Mouse (Mus musculus): ENCODE data around the gene Ghr.

Ghr gene

DNA sequence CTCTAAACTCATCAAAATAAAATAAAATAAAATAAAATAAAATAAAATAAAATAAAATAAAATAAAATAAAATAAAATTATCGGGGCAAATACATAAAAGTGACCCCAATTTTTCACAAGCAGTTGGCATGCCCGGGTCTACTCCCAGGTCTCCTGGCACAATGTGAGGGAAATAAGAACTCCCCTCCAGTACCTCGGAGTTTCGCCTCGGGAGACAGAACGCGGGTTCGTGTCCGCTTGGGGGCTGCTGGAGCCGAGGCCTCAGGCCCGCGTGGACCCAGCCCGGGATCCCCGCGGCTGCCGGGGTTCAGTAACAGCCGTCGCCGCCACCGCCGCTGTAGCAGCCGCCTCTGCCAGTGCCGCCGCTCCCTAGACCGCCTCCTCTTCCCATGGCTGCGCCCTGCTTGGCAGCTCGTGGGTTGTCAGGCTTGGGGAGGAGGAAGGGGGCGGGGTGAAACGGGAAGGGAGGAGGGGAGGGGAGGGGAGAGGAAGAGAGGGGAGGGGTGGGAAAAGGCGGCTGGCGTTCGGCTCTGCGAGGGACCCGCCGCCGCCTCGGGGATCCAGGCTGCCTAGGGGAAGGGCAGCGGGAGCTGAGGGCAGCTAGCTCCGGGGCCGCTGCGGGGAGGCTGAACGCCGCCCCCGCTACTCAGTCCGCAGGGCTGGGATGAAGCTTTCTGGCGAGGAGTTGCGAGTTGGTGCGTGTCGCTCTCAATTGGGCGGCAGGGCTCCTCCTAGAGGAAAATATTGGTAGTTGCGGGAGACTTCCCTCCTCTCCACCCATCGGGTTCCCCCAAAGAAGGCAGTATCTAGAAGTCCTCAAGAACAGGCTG, at the start of gene Ghr:
TSS of gene Ghr (minus strand) at position 686 of the 830 bp plus-strand sequence.
- peak; percentile 18 to 33 for DNase-seq

DNA sequence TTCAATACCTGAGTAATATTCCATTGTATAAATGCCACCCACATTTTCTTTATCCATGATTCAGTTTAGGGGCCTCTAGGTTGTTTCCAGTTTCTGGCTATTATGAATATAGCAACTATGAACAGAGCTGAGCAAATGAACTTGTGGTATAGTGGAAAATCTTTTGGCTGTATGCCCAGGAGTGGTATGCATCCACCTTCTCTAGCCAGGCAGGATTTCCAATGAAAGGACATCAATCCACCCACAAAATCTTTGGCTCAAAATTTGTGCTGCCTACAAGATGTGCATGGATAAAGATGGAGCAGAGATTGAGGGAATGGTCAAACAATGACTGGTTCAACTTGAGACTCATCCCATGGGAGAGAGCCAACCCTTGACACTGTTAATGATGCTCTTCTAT, 39.5 kb upstream of the Ghr start:
- no peak for DNase-seq

DNA sequence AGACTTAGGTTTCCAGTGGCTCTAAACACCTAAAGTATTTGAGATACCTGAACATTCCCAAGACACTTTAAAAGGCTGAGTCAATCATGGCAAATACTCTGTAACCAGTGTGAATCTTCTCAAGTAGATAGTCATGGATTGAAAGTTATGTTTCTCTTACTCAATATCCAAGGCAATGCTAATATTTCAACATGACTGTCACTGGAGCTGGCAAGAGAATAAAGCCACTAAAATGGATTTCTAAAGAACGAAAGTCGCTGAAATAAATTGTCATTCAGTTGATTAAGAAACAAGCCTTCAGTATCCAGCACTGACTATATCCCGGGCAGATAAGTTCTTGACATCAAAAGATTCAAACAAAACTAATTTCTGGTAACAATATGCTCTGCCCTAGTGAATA, 37.1 kb upstream of the Ghr start:
- no peak for DNase-seq

DNA sequence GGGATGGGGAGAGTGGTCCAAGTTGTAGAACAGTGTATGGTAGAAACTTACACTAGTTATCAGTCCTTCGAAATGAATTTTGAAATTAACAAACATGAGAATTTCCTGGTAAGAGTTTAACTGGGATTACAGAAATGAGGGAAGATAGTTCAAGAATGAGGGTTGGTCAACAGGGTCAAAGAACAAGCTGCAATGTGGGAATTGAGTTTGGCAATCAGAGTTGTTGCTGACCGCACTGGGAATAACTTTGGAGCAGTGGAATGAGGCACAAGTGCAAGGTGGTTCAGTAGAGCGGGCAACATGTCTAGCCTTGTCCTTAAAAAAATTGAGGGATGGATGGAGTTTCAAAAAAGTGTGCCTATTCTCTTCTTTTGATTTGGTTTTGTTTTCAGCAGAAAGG, 35.0 kb upstream of the Ghr start:
- no peak for DNase-seq

DNA sequence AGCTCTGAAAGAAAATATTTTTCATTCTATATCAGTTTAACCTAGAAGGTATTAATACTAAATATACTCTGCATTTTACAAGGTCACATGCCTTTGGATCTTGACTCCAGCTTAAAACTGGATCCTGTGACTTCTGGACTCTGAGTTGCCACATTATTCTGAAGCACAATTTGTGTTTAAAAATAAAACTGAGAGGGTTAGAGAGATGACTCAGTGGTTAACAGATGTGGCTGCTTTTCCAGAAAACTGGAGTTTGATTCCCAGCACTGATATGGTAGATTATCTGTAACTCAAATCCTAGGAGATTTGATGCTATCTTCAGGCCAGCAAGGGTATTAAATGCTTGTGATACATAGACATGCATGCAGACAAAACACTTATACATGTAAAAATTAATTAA, 28.7 kb upstream of the Ghr start:
- no peak for DNase-seq

DNA sequence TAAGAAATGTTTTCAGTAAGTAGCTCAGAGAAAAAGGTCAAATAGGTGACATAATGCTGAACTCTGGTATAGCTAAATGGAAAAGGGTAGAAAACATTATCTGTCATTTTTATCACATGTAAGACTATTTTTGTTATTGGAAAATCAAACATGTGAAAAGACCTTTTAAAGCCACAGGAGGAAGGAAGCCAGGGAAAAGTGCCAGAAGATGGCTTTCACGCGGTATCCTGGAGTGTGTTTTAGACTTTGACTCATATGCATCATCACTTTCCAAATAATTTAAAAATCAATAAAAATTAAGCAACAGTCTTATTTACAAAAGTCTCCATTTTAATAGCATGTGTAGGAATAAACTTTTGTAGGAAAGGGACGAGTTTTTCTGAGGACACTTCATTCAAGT, 24.7 kb upstream of the Ghr start:
- no peak for DNase-seq

DNA sequence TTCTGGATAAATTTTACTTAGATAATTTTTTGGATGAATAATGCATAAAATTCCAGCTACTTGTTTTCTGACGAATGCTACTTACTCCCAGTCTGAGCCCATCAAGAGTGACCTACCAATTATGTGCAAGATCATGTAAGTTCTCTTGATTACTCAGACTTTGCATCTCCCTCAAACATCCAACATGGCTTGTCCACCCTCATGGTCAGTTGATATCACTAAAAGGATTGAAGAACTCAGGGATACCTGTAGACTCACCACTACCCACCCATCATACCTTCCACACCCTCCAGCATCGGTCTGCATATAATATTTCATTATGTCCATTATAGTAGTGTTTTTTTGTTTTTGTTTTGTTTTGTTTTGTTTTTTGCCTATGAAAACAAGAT, 18.8 kb upstream of the Ghr start:
- no peak for DNase-seq

DNA sequence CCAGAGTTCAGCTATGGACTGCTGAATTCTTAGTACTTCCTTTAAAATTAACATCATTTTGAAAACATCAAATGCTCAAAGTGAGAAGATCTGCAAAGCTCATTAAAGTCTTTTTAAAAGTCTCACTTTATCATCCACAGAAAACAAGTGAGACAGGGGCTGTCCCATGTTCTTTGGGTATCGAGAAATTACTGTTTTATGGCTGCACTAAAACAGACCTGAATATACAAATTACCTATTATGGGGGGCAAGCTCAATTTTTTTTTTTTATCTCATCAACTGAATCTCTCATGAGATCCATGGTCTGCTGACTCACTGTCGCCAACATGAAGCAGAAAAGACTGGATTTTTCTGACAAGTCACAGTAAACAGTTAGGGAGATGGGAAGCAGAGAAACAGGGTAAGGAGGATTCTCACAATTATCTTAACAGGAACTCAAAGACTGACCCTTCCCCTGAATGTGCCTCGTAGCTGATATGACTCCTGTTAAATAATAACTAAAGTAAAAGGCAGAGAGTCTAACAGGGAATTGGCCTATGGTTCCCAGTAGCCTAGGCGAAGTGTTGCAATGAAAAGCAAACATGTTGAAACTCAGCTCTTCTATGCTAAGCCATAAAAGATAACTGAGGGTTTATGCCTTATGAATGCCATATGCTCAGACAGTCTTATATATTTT, 18.3 kb upstream of the Ghr start:
- no peak for DNase-seq

DNA sequence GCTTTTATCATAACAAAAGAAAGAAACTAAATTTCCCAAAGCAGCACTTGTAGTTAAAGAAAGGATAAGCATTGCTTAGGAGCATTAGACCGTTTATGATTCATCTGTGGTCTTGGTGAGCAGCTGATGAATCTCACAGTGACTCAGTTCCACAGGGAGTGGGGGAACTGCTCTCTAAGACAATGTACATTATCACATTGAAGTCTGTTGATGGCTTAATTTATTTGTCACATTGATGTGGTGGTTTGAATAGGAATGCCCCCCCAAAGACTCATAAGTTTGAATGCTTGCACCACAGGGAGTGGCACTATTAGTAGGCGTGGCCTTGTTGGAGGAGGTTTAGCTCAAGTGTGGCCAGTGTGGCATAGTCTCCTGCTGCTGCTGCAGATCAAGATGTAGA, 4.6 kb upstream of the Ghr start:
- no peak for DNase-seq

DNA sequence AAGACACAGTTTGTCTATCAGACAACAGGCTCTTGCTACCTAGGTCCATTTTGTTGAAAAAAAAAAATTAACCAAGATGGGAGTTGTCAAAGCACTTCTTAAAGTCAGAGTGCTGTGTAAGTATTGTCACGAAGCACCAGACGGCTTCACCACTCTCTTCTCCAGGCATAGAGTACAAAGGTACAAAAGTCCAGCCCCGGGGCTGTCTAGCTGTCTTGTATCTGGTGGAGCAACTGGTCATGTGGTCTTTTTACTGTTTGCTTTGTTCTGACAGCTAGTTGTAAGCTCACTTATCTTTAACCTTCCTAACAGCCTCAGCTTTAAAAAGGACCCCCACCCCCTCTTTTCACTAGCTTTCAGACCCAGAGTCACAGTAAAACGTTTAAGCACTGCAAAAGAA, 1.1 kb upstream of the Ghr start:
- no peak for DNase-seq

DNA sequence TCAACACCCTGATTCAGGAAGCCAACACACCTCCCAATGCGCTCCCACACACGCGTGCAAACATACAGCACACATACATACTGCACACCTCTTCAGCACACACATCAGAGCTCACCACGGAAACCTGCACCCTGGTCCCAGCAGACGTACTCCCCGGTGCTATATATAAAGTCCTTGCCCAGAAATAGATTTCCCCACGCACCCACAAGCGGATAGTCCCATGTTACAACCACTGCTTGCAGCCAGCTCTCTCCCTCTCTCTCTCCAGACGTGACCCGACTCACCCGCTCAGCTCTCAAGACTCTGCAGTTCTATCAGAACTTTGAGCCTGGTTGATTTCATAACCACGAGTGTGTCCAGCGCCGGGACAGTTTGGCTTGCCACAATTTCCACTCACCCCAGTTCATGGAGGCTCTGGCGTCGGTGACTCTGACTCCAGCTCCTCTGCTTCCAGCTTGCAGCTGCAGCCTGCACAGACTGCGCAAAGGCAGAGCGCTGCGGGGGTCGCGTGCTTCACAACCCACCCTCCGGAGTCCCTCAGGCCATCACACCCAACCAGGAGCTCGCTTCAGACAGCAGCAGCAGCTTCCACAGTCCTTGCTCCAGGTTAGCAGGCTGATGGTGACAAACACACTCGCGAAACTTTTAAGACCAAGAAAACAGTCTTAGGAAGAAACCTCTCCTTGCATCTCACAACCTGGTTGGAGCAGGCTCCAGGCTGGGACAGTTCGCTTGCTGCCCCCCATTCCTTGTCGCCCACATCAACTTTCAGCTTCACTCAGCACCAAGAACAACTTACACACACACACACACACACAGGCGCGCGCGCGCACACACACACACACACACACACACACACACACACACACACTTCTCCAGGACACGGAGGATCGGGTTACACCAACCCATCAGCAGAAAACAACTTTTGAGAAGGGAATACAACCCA, 1.2 kb downstream of the Ghr start:
- peak in 1 of 2 experiments; percentile 1 for DNase-seq

DNA sequence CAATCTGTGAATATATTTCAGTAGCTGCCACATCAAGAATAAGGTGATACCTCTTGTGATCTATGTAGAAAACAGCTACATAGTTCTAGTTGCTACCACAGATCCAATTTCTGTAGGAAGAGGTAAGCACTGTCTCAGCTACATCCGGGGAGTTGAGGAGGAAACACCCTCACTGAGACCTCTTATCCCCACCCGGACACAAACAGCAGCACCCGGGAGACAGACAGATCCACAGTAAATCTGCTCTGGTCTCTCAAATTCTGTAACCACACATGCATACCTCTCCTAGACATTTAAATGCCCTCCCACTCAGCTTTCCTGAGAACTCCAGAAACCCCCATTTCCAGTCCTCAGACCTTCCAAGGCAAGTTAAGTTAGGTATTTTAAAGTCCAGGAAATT, 2.0 kb downstream of the Ghr start:
- no peak for DNase-seq

DNA sequence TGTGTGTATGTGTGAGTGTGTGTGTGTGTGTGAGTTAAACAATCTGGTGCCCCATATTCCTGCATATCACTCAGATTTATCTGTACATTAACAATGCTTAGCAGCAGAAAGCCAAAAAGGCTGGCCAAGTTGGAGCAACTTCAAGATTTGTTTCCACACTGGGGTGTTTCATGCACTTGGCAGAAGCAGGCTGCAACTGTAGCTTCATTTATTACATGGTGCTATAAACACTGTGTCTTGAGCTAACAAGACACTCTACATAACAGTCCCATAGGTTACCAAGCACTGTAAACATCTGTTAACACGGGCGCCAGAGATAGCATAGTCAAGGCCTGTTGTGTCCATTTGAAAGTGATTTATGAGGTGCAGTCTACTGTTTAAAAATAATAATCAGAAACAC, 3.1 kb downstream of the Ghr start:
- no peak for DNase-seq

DNA sequence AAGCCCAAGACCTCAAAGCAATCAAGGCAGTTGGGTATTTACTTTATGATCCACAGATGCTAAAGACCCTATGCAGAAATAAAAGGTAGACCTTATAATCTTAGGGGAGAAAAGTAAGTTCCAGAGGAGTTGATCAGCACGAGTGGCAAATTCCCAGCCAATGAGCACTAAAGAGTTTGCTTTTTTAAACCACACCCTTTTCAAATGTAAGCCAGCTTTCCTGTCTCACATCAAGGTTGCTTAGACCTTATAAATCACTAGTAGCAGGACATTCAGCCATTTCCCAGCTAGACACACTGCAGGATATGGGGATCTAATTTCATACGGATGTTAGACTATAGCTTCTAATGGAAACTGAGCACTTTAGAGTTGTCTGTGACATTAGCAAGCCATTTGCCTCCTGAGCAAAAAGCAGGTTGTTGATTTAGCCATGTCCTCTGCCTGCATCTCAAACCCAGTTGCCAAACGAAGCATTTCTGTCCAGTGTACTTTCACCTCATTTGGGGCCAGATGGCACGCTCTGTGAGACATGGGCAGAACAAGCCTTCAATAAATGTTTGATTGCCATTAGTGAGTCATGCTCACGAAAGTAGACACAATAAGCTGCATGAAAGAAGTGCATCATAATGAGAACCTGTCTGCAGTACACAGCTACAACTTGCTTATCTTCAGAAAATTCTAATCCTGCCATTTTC, 4.9 kb downstream of the Ghr start:
- DNase-seq = no peak

DNA sequence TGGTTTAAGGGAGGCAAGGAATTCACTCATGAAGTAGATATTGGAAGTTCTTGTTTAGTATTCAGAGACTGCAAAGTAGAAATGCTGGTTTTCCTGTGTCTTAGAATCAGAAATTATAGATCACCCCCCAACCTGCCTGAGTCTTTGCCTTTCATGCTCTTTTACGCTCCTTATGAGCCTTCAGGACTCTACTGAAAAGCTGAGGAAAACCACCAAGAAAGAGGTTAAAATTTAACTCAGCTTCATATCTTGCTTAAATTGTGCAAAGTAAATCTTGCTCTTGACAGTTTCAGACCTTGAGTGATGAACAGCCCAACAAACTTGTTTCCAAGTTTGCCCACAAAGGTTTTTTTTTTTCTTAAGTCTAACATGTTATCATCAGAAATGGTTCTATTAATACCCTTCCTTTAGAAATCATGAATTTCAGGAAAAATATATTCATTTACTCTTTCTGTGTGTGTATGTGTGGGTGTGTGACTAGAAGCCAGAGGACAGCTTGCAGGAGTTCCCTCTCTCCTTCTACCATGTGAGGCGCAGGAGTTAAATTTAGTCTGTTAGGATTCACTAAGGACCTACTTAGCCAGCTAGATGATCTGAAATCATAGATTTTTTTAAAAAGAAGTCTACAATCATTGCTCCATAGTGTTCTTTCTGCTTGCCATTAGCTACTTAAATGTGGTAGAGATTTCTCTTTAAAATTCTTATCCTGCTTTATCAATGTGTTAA, 14.0 kb downstream of the Ghr start:
- no peak for DNase-seq

DNA sequence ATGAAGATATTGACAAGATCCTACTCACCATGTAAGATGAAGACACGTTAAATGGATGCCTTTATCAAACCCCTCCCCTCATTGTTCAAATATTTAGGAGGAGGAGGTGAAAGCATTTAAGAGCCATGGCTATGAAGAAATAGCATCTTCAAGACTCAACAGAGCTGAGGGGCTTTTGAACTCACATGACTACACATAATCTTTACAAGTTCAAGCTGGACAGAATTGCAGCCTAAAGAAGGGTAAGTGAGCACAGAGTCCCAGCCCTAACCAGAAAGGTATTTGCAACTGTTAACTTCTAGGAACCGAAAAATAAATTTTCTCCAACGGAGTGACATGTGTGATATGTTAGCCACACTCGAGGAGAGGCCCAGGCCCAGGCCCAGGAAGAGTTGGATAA, 18.7 kb downstream of the Ghr start:
- no peak for DNase-seq

DNA sequence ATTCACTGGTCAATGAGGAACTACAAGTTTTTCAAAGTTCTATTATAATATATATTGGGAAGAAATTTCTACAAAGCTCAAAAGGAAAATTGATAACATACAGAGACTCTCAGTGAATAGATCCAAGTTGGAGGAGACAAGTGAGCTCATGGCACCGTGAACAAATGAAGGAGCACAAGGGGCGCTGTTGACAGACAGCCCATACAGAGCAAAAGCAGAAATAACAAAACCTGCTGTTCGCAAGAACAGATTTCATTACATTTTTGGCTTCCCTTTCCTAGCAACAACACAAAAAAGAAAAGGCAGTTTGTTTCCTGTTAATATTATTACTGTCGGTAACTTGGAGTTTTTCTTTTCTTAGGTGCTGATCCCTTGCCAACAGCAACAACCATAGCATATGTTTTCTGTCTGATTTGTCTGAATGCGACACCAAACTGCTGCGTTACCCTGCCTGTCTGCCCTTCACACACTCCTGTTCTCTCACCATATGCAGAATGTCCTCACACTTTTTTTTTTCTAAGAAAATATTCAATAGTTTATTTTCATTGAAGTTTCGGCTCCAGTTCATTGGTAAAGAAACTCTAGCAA, 19.3 kb downstream of the Ghr start:
- DNase-seq = no peak

DNA sequence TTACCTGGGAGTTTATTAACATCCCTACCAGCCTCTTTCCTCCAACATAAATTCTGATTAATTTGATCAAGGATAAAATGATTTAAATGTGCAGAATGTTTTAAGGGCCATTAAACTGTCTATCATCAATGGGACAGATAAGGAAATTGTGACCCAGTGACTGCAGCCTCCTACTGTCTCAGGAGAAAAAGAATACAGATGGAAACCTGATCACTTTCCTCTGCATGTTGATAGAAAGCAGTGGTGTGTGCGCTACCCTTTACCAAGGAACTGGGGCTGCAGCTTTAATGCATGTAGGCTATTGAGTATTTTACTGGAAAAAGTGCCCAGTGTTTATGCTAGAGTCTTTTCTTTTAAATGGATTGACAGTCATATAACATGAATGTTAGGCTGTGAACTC, 19.8 kb downstream of the Ghr start:
- no peak for DNase-seq

DNA sequence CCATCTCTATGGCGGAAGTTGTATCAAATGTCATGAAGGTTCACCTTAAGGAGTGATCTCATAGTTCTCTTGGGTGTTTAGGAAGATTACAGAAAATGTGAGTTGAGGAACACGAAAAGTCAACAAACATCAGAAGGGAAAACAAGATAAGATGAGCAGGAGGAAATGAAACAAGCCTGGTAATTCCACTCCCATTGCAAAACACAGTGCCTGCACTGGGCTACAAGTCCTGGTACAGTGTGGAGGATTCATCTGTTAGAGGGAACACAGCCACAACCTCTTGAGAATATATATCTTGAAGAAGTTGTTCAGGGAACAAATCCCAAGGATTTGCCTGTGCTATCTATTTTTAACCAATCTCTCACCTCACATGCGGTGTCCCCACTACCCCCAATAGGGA, 24.8 kb downstream of the Ghr start:
- DNase-seq = no peak

DNA sequence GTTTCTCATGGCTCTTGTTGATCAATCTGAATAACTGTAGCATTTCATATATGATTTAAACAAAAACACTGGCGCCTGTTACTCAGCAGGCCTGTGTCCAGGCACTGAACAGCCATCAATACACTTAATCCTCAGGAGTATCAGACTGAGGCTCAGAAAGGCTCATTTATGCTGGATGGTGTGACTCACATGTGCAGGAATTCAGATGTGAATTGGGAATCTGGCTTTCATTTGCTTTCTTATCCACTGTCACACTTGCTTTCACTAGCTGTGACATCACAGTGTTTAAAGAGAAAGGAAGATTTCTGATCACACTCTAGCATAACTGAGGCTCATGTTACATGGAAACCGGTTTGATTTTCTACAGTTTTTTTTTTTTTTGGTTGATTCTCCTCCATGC, 39.0 kb downstream of the Ghr start:
- DNase-seq = no peak

DNA sequence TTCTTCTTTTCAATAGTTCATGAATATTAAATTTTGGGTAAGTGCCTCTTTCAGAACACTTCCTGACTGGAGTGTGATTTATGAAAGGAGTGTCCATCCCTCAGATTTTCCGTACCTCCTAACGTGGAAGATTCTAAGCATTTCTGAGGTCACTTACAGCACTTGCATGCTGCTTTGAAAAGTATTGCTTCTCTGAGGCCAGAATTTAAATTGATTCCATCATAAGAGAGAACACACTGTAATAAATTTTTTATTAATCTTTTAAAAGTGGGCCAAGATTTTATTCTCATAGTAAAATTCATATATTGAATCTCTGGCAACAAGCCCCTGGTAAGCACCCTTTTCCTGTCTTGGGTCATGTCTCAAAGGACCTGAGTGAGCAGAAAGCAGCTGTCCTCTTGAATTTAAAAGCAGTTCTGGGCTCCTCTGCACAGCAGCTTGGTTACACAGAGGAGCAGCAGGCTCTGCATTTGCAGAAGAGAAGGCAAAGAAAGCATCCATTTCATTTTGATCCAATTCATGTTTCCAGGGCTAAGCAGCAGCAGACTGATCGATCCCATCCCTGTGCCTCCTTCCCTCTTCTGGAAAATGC, 46.9 kb downstream of the Ghr start:
- DNase-seq = no peak
